Mouse (Mus musculus): ENCODE data around the gene Rdh16. TPM values are rescaled to one million over a fixed set of nuclear protein-coding genes. Genes with fewer than 3 reads are reported as not detected.
A peak's percentile ranks its signal among the peaks of the same experiment; 100 is the strongest.
"Not testable (repeated sequence)": the region's sequence is repeated elsewhere in the genome, so short reads cannot be mapped to it uniquely, and the experiment has no call there.

Gene Rdh16
- polyA plus RNA-seq, 1 experiment, result 0.19 TPM

- Histone ChIP-seq H3K36me3 (ENCODE audit: control insufficient read depth, insufficient read depth, low read length, poor library complexity, severe bottlenecking) (no peaks in the 10 kb centered on the region), H3K9me3 (replicated peaks; ENCODE audit: control insufficient read depth, insufficient read depth, low read length, poor library complexity, severe bottlenecking) (no peaks in the 10 kb centered on the region), H3K4me3 (ENCODE audit: low read depth, low read length) (no peak within 1 kb of the TSS), H3K4me1 (ENCODE audit: control insufficient read depth, insufficient read depth, low read length) (no peaks in the 10 kb centered on the region), H3K27me3 (ENCODE audit: control insufficient read depth, insufficient read depth, low read length, poor library complexity, severe bottlenecking) (no peaks in the 10 kb centered on the region), H3K9ac (ENCODE audit: low read depth, poor library complexity, severe bottlenecking) (no peak within 1 kb of the TSS), H3K27ac (ENCODE audit: insufficient read depth, low read length) (no peak within 1 kb of the TSS)
- TF ChIP-seq CTCF (IDR thresholded peaks at IDR 0.05; ENCODE audit: low read depth, low read length) (no peak), EP300 (IDR thresholded peaks at IDR 0.05; ENCODE audit: insufficient read depth, low read depth, low read length) (no peak), POLR2A (IDR thresholded peaks at IDR 0.05; ENCODE audit: insufficient read depth, low read length) (no peak)
These were observed 87.7 kb downstream of the Rdh16 start, which contains the start of gene Rdh7 for GRCm38 (mm10) chr10:127888605-127889004. Gene Rdh7 (minus strand): TSS chr10:127888817.

- H3K27ac ChIP-seq (ENCODE audit: insufficient read depth, low read length), result no peak overlapping the region
- no peak overlapping the region for H3K9ac ChIP-seq (ENCODE audit: low read depth, poor library complexity, severe bottlenecking)
- no peaks in the 10 kb centered on the region for H3K4me1 ChIP-seq (ENCODE audit: control insufficient read depth, insufficient read depth, low read length)
- TF ChIP-seq POLR2A (IDR thresholded peaks at IDR 0.05; ENCODE audit: insufficient read depth, low read length), result no peak
- TF ChIP-seq EP300 (IDR thresholded peaks at IDR 0.05; ENCODE audit: insufficient read depth, low read depth, low read length), result no peak
- TF ChIP-seq CTCF (IDR thresholded peaks at IDR 0.05; ENCODE audit: low read depth, low read length), result no peak
- no peaks in the 10 kb centered on the region for H3K36me3 ChIP-seq (ENCODE audit: control insufficient read depth, insufficient read depth, low read length, poor library complexity, severe bottlenecking)
- no peak overlapping the region for H3K4me3 ChIP-seq (ENCODE audit: low read depth, low read length)
- no peaks in the 10 kb centered on the region for H3K9me3 ChIP-seq (replicated peaks; ENCODE audit: control insufficient read depth, insufficient read depth, low read length, poor library complexity, severe bottlenecking)
- no peaks in the 10 kb centered on the region for H3K27me3 ChIP-seq (ENCODE audit: control insufficient read depth, insufficient read depth, low read length, poor library complexity, severe bottlenecking)
These were observed 90.5 kb downstream of the Rdh16 start for GRCm38 (mm10) chr10:127891481-127891880.

DNA sequence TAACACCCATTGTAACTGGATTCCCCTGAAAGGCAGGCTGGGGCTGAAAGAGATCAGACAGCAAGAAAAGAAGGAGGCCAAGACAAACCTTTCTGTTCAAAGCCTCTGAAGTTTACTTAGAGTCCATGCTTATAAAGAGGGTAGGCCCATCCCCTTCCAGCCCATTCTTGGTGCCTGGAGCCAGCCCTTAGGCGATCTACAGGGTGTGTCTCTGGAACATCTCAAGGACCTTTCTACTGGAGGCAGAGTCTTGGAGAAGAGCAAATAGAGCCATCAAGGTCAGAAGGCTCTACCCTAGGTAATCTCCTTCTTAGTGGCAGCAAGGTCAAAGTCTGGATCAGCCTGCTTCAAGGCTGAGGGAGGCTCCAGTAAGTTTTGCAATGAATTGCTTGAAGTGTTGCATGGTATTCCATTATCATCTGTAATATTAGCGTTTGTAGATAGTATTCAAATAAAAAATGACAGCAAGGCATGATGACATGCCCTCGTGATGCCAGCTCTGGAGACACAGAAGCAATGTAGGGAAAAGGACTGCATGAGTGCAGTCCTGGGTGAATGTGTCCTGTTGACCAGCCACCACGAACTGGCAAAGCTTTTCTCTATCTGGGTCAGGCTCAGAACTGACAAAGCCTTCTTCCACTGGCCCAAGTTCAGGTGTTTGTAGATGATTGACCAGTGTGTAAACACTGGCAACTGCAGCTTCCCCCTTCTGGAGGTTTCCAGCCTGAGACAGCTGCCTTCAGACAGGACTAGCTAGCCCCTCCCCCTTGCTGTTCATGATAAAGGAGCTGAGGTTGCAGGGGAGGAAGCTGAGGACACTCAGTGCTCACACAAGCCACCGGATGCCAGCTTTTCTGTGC, 92.4 kb downstream of the Rdh16 start:
- not testable (repeated sequence) for H3K4me1 ChIP-seq (ENCODE audit: control insufficient read depth, insufficient read depth, low read length); H3K36me3 ChIP-seq (ENCODE audit: control insufficient read depth, insufficient read depth, low read length, poor library complexity, severe bottlenecking); H3K27me3 ChIP-seq (ENCODE audit: control insufficient read depth, insufficient read depth, low read length, poor library complexity, severe bottlenecking); H3K4me3 ChIP-seq (ENCODE audit: low read depth, low read length); H3K9ac ChIP-seq (ENCODE audit: low read depth, poor library complexity, severe bottlenecking); H3K9me3 ChIP-seq (replicated peaks; ENCODE audit: control insufficient read depth, insufficient read depth, low read length, poor library complexity, severe bottlenecking)
- peak overlapping the region; percentile 41 for H3K27ac ChIP-seq (ENCODE audit: insufficient read depth, low read length)
- TF ChIP-seq EP300 (IDR thresholded peaks at IDR 0.05; ENCODE audit: insufficient read depth, low read depth, low read length), result peak; percentile 71

Other genes with a start within 250 kb of the Rdh16 start
- gene Lrp1, start 180.0 kb upstream of the Rdh16 start, polyA plus RNA-seq (2011; ENCODE audit: insufficient read depth, insufficient read length, low read depth, missing spikeins), result 36.3 and 41.3 TPM in 2 replicates
- gene Stat6, start 158.2 kb upstream of the Rdh16 start, polyA plus RNA-seq (2011; ENCODE audit: insufficient read depth, insufficient read length, low read depth, missing spikeins), result 28.2 and 32.9 TPM in 2 replicates
- gene Nemp1, start 134.3 kb upstream of the Rdh16 start, polyA plus RNA-seq (2011; ENCODE audit: insufficient read depth, insufficient read length, low read depth, missing spikeins), result 22.0 and 22.3 TPM in 2 replicates
- 5.5 and 8.1 TPM in 2 replicates for gene Nab2, start 132.6 kb upstream of the Rdh16 start, polyA plus RNA-seq (2011; ENCODE audit: insufficient read depth, insufficient read length, low read depth, missing spikeins)
- 0.34 and 0.72 TPM in 2 replicates for gene Myo1a, start 96.0 kb upstream of the Rdh16 start, polyA plus RNA-seq (2011; ENCODE audit: insufficient read depth, insufficient read length, low read depth, missing spikeins)
- not detected in 2 replicates for gene Tac2, start 76.7 kb upstream of the Rdh16 start, polyA plus RNA-seq (2011; ENCODE audit: insufficient read depth, insufficient read length, low read depth, missing spikeins)
- gene Zbtb39, start 61.6 kb upstream of the Rdh16 start, polyA plus RNA-seq (2011; ENCODE audit: insufficient read depth, insufficient read length, low read depth, missing spikeins), result 14.6 and 15.6 TPM in 2 replicates
- gene Gpr182, start 49.4 kb upstream of the Rdh16 start, polyA plus RNA-seq (2011; ENCODE audit: insufficient read depth, insufficient read length, low read depth, missing spikeins), result not detected in 2 replicates
- 0.40 and 0.67 TPM in 2 replicates for gene Rdh1, start 41.4 kb upstream of the Rdh16 start, polyA plus RNA-seq (2011; ENCODE audit: insufficient read depth, insufficient read length, low read depth, missing spikeins)
- gene Rdh16f1, start 41.4 kb upstream of the Rdh16 start, polyA plus RNA-seq (2011; ENCODE audit: insufficient read depth, insufficient read length, low read depth, missing spikeins), result not detected in 2 replicates
- gene Rdh9, start 24.8 kb upstream of the Rdh16 start, polyA plus RNA-seq (2011; ENCODE audit: insufficient read depth, insufficient read length, low read depth, missing spikeins), result 0.49 and 0.65 TPM in 2 replicates
- gene Rdh19, start 48.8 kb downstream of the Rdh16 start, polyA plus RNA-seq (2011; ENCODE audit: insufficient read depth, insufficient read length, low read depth, missing spikeins), result not detected in 2 replicates
- not detected in 2 replicates for gene Rdh16f2, start 65.3 kb downstream of the Rdh16 start, polyA plus RNA-seq (2011; ENCODE audit: insufficient read depth, insufficient read length, low read depth, missing spikeins)
- not detected in 2 replicates for gene Rdh7, start 87.7 kb downstream of the Rdh16 start, polyA plus RNA-seq (2011; ENCODE audit: insufficient read depth, insufficient read length, low read depth, missing spikeins)
- not detected in 2 replicates for gene Sdr9c7, start 97.4 kb downstream of the Rdh16 start, polyA plus RNA-seq (2011; ENCODE audit: insufficient read depth, insufficient read length, low read depth, missing spikeins)
- not detected in 2 replicates for gene Hsd17b6, start 206.5 kb downstream of the Rdh16 start, polyA plus RNA-seq (2011; ENCODE audit: insufficient read depth, insufficient read length, low read depth, missing spikeins)
- gene Prim1, start 214.0 kb downstream of the Rdh16 start, polyA plus RNA-seq (2011; ENCODE audit: insufficient read depth, insufficient read length, low read depth, missing spikeins), result 69.7 and 78.2 TPM in 2 replicates
- 1,269 and 1,335 TPM in 2 replicates for gene Naca, start 234.4 kb downstream of the Rdh16 start, polyA plus RNA-seq (2011; ENCODE audit: insufficient read depth, insufficient read length, low read depth, missing spikeins)